Mouse (Mus musculus): ENCODE results near the gene Ddx3x.

GRCm38 (mm10) chrX:13282089-13282850 is 1.5 kb downstream of the Ddx3x start:
- TF ChIP-seq GATA1 (IDR thresholded peaks at IDR 0.05; ENCODE audit: borderline replicate concordance, low read length) (no peak), FLI1 (IDR thresholded peaks at IDR 0.05; ENCODE audit: low read length) (no peak)
